Mouse (Mus musculus) ES-Bruce4 (cell line): ENCODE data around the gene Ifne.

ENCODE experiments used
- CTCF ChIP-seq: IDR thresholded peaks from one replicate; pipeline ENCODE4 v1.8.1; 2011; ENCODE audit warnings: low read depth, low read length
- EP300 ChIP-seq: IDR thresholded peaks from 2 replicates; pipeline ENCODE4 v1.6.1; 2011; ENCODE audit warnings: low read depth, low read length; ENCODE audit not compliant: insufficient read depth
- POLR2A ChIP-seq: IDR thresholded peaks from one replicate; pipeline ENCODE4 v1.8.1; 2011; ENCODE audit warnings: low read length; ENCODE audit not compliant: insufficient read depth

GRCm38 (mm10) chr4:88872691-88873090 lies 7.3 kb downstream of the Ifne start:
- TF ChIP-seq POLR2A (no peak), EP300 (no peak), CTCF (no peak)
